Mouse (Mus musculus): ENCODE measurements at regions not wholly inside any gene's neighbourhood (a gene's known extent, or its start where the extent isn't known, plus 50 kb on each side); places are given as distances from the start of the nearest gene placed in this dataset.

DNA sequence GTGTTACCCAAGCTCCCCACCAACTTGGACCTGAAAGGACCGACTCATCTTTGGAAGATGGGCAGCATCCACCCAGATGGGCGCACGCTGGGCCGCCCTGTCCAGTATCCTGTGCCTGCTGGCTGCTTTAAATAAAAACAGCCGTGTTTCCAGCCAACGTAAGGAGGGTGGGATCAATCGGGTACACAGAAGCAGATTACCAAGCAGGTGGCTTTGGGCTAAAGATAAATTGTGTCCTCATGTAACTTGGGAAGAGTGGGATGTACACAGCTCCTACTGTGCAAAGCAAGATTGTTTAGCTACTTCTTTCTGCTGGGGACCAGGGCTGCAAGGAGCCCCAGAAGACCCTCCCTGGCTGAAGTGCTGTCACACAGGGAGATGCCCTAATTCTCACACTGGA, 310.6 kb upstream of the Dio3 start:
- TF ChIP-seq POLR2AphosphoS5 (IDR thresholded peaks at IDR 0.05; ENCODE audit: insufficient replicate concordance, low read depth, low read length): no peak
- no peak for TF ChIP-seq CTCF (IDR thresholded peaks at IDR 0.05; ENCODE audit: low read depth, low read length)
